ENCODE assay signal across 8 mouse cellular contexts in genomic region chr12:3310321-3310692, GRCm38 (mm10). TPM values are rescaled to one million over a fixed set of nuclear protein-coding genes. Genes with fewer than 3 reads are reported as not detected.
DNase-seq lines count a peak whose midpoint lies in the region; ATAC-seq and TF ChIP-seq lines count a peak whose summit lies in the region.

No protein-coding gene starts in this region.

- H3K4me3 ChIP-seq in heart, embryonic 15.5 days, result peak overlapping the region; percentile 98
- H3K4me3 ChIP-seq in E14TG2a.4 (replicated peaks; ENCODE audit: low read length), result peak overlapping the region; percentile 97
- peak overlapping the region; percentile 83 for H3K4me3 ChIP-seq in forebrain, embryonic 11.5 days (ENCODE audit: low read depth, low read length)
- peak overlapping the region; percentile 74 to 89 for H3K4me3 ChIP-seq in liver, embryonic 14.5 days (ENCODE audit: insufficient read depth in 1 of 2, low read depth in 2 of 2, low read length in 2 of 2)

- no peak for TF ChIP-seq EP300 in liver, embryonic 14.5 days (IDR thresholded peaks at IDR 0.05; ENCODE audit: low read depth)

- TF ChIP-seq CTCF in E14TG2a.4 (conservative IDR thresholded peaks at IDR 0.05; ENCODE audit: low read length), result no peak
- no peak for TF ChIP-seq CTCF in liver, embryonic 14.5 days (IDR thresholded peaks at IDR 0.05; ENCODE audit: low read depth)

- DNase-seq in heart, postnatal 4 days, result no peak
- no peak for DNase-seq in forebrain, embryonic 11.5 days (ENCODE audit: low spot score)
- DNase-seq in liver, embryonic 14.5 days (ENCODE audit: low read depth in 3 of 3, low spot score in 3 of 3), result no peak
- DNase-seq in urinary bladder, postnatal 10 days (ENCODE audit: low spot score), result no peak
- DNase-seq in cerebellum, adult 18-20 months, result no peak

- no peaks in the 10 kb centered on the region for H3K36me3 ChIP-seq in heart, embryonic 15.5 days
- H3K36me3 ChIP-seq in E14TG2a.4 (ENCODE audit: insufficient read depth, low read length), result no peaks in the 10 kb centered on the region
- no peaks in the 10 kb centered on the region for H3K36me3 ChIP-seq in forebrain, embryonic 11.5 days (ENCODE audit: control insufficient read depth, insufficient read depth, low read length)
- H3K36me3 ChIP-seq in liver, embryonic 14.5 days (replicated peaks; ENCODE audit: control insufficient read depth, insufficient read depth, low read depth), result 0 out of 2 replicates have a peak, but pooled peaks cover 3% of the 10 kb centered on the region

- no peak for ATAC-seq in heart, embryonic 15.5 days (replicated peaks; ENCODE audit: insufficient number of reproducible peaks, insufficient read depth, low FRiP score, low read depth)
- ATAC-seq in forebrain, embryonic 11.5 days (replicated peaks; ENCODE audit: low FRiP score), result no peak; the same call in 1 of the 2 replicates
- peak; percentile 29; the same call in 1 of the 2 replicates for ATAC-seq in liver, embryonic 14.5 days (ENCODE audit: insufficient read depth)
- ATAC-seq in activated CD4-positive, CD25-positive, alpha-beta regulatory T cell, adult 4 months, result no peak

- H3K27ac ChIP-seq in heart, embryonic 15.5 days, result peak overlapping the region; percentile 86
- H3K27ac ChIP-seq in forebrain, embryonic 11.5 days (ENCODE audit: low read depth, low read length), result peak overlapping the region; percentile 53; the same call in 1 of the 2 replicates
- peak overlapping the region; percentile 60 for H3K27ac ChIP-seq in liver, embryonic 14.5 days

- peak overlapping the region; percentile 69 for H3K9ac ChIP-seq in heart, embryonic 15.5 days
- peak overlapping the region; percentile 60 for H3K9ac ChIP-seq in forebrain, embryonic 11.5 days (ENCODE audit: low read length)
- H3K9ac ChIP-seq in liver, embryonic 14.5 days (replicated peaks), result peak overlapping the region; percentile 78

- no peaks in the 10 kb centered on the region for H3K27me3 ChIP-seq in heart, embryonic 15.5 days
- no peaks in the 10 kb centered on the region for H3K27me3 ChIP-seq in E14TG2a.4 (ENCODE audit: insufficient read depth, low read length)
- H3K27me3 ChIP-seq in forebrain, embryonic 11.5 days (ENCODE audit: control insufficient read depth, insufficient read depth, low read length), result no peaks in the 10 kb centered on the region
- H3K27me3 ChIP-seq in liver, embryonic 14.5 days (ENCODE audit: control insufficient read depth, insufficient read depth, low read length), result no peaks in the 10 kb centered on the region

- no peaks in the 10 kb centered on the region for H3K9me3 ChIP-seq in heart, embryonic 15.5 days (replicated peaks)
- H3K9me3 ChIP-seq in E14TG2a.4 (ENCODE audit: low read length), result no peaks in the 10 kb centered on the region
- H3K9me3 ChIP-seq in forebrain, embryonic 11.5 days (ENCODE audit: control insufficient read depth, low read length), result no peaks in the 10 kb centered on the region
- no peaks in the 10 kb centered on the region for H3K9me3 ChIP-seq in liver, embryonic 14.5 days (ENCODE audit: control insufficient read depth, low read length)

- peak overlapping the region; percentile 85 for H3K4me2 ChIP-seq in heart, embryonic 15.5 days
- peak overlapping the region; percentile 69 for H3K4me2 ChIP-seq in forebrain, embryonic 11.5 days (ENCODE audit: low read depth, low read length, severe bottlenecking)
- peak overlapping the region; percentile 83 for H3K4me2 ChIP-seq in liver, embryonic 14.5 days (ENCODE audit: low read depth)

- H3K4me1 ChIP-seq in heart, embryonic 15.5 days (replicated peaks), result peaks cover 22% of the 10 kb centered on the region
- peaks cover 45% of the 10 kb centered on the region for H3K4me1 ChIP-seq in E14TG2a.4 (replicated peaks; ENCODE audit: low read depth, low read length)
- H3K4me1 ChIP-seq in forebrain, embryonic 11.5 days (replicated peaks; ENCODE audit: control insufficient read depth, insufficient read depth, low read length), result peaks cover 4% of the 10 kb centered on the region; the same call in 1 of the 2 replicates
- peaks cover 9% of the 10 kb centered on the region in 2 experiments for H3K4me1 ChIP-seq in liver, embryonic 14.5 days (replicated peaks; ENCODE audit: control insufficient read depth in 2 of 2, insufficient read depth in 2 of 2, low read length in 1 of 2)

- 3% methylated on average over 15 of the region's 15 CpGs for WGBS in heart, embryonic 15.5 days
- WGBS in forebrain, embryonic 11.5 days, result 4% methylated on average over 15 of the region's 15 CpGs
- WGBS in liver, embryonic 14.5 days (ENCODE audit: insufficient replicate concordance), result 3% methylated on average over 15 of the region's 15 CpGs

RNA-seq across cellular contexts. Expression of gene Rab10, which starts 0.5 kb away (rescaled TPM):
- 65.7 and 70.6 TPM in 2 replicates for polyA plus RNA-seq in heart, embryonic 15.5 days (2015; fragmentation: Nextera tagmentation; extraction: Ambion mirVana)
- total RNA-seq in heart, postnatal 4 days (2021), result 100 to 1,000 TPM; 113 to 115 TPM
- 111 and 118 TPM in 2 replicates for polyA plus RNA-seq in forebrain, embryonic 11.5 days (2014; fragmentation: Nextera tagmentation; extraction: Ambion mirVana)
- polyA plus RNA-seq in liver, embryonic 14.5 days (2012; rRNA removed), result 19.9 and 28.7 TPM in 2 replicates
- 42.1 and 47.1 TPM in 2 replicates for polyA plus RNA-seq in liver, embryonic 14.5 days (2014; fragmentation: Nextera tagmentation; extraction: Ambion mirVana)
- polyA plus RNA-seq in activated CD4-positive, CD25-positive, alpha-beta regulatory T cell, adult 4 months (2017; shearing (Covaris generic)), result 10 to 100 TPM; 51.4 to 65.5 TPM

RNA-seq across cellular contexts. Expression of gene Kif3c, which starts 54.6 kb away (rescaled TPM):
- 4.6 and 6.2 TPM in 2 replicates for polyA plus RNA-seq in heart, embryonic 15.5 days (2015; fragmentation: Nextera tagmentation; extraction: Ambion mirVana)
- total RNA-seq in heart, postnatal 4 days (2021), result 1 to 10 TPM; 5.2 to 5.7 TPM
- 31.2 and 32.3 TPM in 2 replicates for polyA plus RNA-seq in forebrain, embryonic 11.5 days (2014; fragmentation: Nextera tagmentation; extraction: Ambion mirVana)
- 0.42 and 0.58 TPM in 2 replicates for polyA plus RNA-seq in liver, embryonic 14.5 days (2012; rRNA removed)
- polyA plus RNA-seq in liver, embryonic 14.5 days (2014; fragmentation: Nextera tagmentation; extraction: Ambion mirVana), result 0.58 and 0.61 TPM in 2 replicates
- 1 to 10 TPM; 1.8 to 3.7 TPM for polyA plus RNA-seq in activated CD4-positive, CD25-positive, alpha-beta regulatory T cell, adult 4 months (2017; shearing (Covaris generic))
